Mouse (Mus musculus) liver, embryonic 15.5 days (tissue): ENCODE measurements around the gene Atg16l2. TPM values are rescaled to one million over a fixed set of nuclear protein-coding genes. Genes with fewer than 3 reads are reported as not detected.

ENCODE experiments used
- ATAC-seq: fragments of 200-750 bp; cut with Nextera tagmentation; 2 replicates; pipeline ENCODE4 v1.8.0; 2017; ENCODE audit warnings: moderate number of reproducible peaks, mild to moderate bottlenecking, moderate library complexity; ENCODE audit not compliant: insufficient read depth
- H3K27ac ChIP-seq: fragments of 300-500 bp; sonication (generic); replicated peaks from 2 replicates; pipeline ENCODE4 v1.5.1; 2015; ENCODE audit warnings: mild to moderate bottlenecking, inconsistent platforms
- H3K27me3 ChIP-seq: fragments of 300-500 bp; sonication (generic); 2 replicates; pipeline ENCODE4 v1.6.1; 2015; ENCODE audit warnings: mild to moderate bottlenecking, inconsistent platforms
- H3K36me3 ChIP-seq: fragments of 300-500 bp; sonication (generic); replicated peaks from 2 replicates; pipeline ENCODE4 v1.6.1; 2015; ENCODE audit warnings: moderate library complexity, mild to moderate bottlenecking, inconsistent platforms
- H3K4me1 ChIP-seq: fragments of 300-500 bp; sonication (generic); replicated peaks from 2 replicates; pipeline ENCODE4 v1.6.1; 2015; ENCODE audit warnings: inconsistent platforms
- H3K4me2 ChIP-seq: fragments of 300-500 bp; sonication (generic); 2 replicates; pipeline ENCODE4 v1.6.1; 2015; ENCODE audit warnings: moderate library complexity, mild to moderate bottlenecking, inconsistent platforms
- H3K4me3 ChIP-seq: fragments of 300-500 bp; sonication (generic); replicated peaks from 2 replicates; pipeline ENCODE4 v1.5.1; 2015; ENCODE audit warnings: mild to moderate bottlenecking, inconsistent platforms
- H3K9ac ChIP-seq: fragments of 300-500 bp; sonication (generic); 2 replicates; pipeline ENCODE4 v1.6.1; 2015; ENCODE audit warnings: moderate library complexity, mild to moderate bottlenecking, inconsistent platforms
- H3K9me3 ChIP-seq: fragments of 300-500 bp; sonication (generic); replicated peaks from 2 replicates; pipeline ENCODE4 v1.6.1; 2016; ENCODE audit warnings: inconsistent platforms
- WGBS: fragments of 180-500 bp; shearing (Covaris S2); methylation state at CpG from one replicate; pipeline ENCODE4 v1.1.7; 2015; ENCODE audit warnings: mixed read lengths; ENCODE audit not compliant: insufficient replicate concordance; 5-methylcytosine and 5-hydroxymethylcytosine counted together
- polyA plus RNA-seq: library from polyadenylated mRNA; unstranded; fragments of >200 nt; fragmentation: Nextera tagmentation; extraction: Ambion mirVana; gene quantifications from 2 replicates; pipeline ENCODE4 v1.2.1, GENCODE M21; 2015

The Atg16l2 gene
- polyA plus RNA-seq, 1 experiment from 2014 or later, result 5.2 TPM

- Histone ChIP-seq H3K9me3 (no peaks in the 10 kb centered on the region), H3K27ac (no peak overlapping the region), H3K4me1 (peaks cover 6% of the 10 kb centered on the region; the same call in 1 of the 2 replicates), H3K9ac (no peak overlapping the region), H3K36me3 (no peaks in the 10 kb centered on the region), H3K4me2 (no peak overlapping the region), H3K4me3 (no peak overlapping the region), H3K27me3 (no peaks in the 10 kb centered on the region)
- 37% methylated on average over 1 of the region's 1 CpGs for WGBS
- ATAC-seq, result no peak
Observed at GRCm38 (mm10) chr7:101229336-101229735, 72.7 kb downstream of the Atg16l2 start.

- no peak overlapping the region for H3K4me3 ChIP-seq
- no peaks in the 10 kb centered on the region for H3K4me1 ChIP-seq
- H3K4me2 ChIP-seq, result no peak overlapping the region
- no peak overlapping the region for H3K27ac ChIP-seq
- H3K9ac ChIP-seq, result no peak overlapping the region
- no peaks in the 10 kb centered on the region for H3K27me3 ChIP-seq
- no peaks in the 10 kb centered on the region for H3K36me3 ChIP-seq
- no peaks in the 10 kb centered on the region for H3K9me3 ChIP-seq
- 73% methylated on average over 2 of the region's 2 CpGs for WGBS
- ATAC-seq, result no peak
Observed at GRCm38 (mm10) chr7:101223501-101223900, 78.5 kb downstream of the Atg16l2 start.

GRCm38 (mm10) chr7:101216724-101217123 lies 85.3 kb downstream of the Atg16l2 start:
- H3K4me2 ChIP-seq, result no peak overlapping the region
- H3K4me1 ChIP-seq, result no peaks in the 10 kb centered on the region; the same call in 1 of the 2 replicates
- no peak overlapping the region for H3K9ac ChIP-seq
- 78% methylated on average over 2 of the region's 2 CpGs for whole genome bisulfite sequencing
- no peak for ATAC-seq
- no peaks in the 10 kb centered on the region for H3K36me3 ChIP-seq
- no peak overlapping the region for H3K27ac ChIP-seq
- no peaks in the 10 kb centered on the region for H3K27me3 ChIP-seq
- no peaks in the 10 kb centered on the region for H3K9me3 ChIP-seq
- no peak overlapping the region for H3K4me3 ChIP-seq

- 41% methylated on average over 3 of the region's 3 CpGs for WGBS
- H3K9me3 ChIP-seq, result no peaks in the 10 kb centered on the region
- ATAC-seq, result no peak
Observed at GRCm38 (mm10) chr7:101213515-101214263, 88.4 kb downstream of the Atg16l2 start.

More at GRCm38 (mm10) chr7:101213515-101214263, 88.4 kb downstream of the Atg16l2 start:
- Histone ChIP-seq H3K27me3 (no peaks in the 10 kb centered on the region), H3K36me3 (no peaks in the 10 kb centered on the region), H3K9ac (no peak overlapping the region), H3K4me2 (no peak overlapping the region), H3K4me3 (no peak overlapping the region), H3K4me1 (no peaks in the 10 kb centered on the region; the same call in 1 of the 2 replicates), H3K27ac (no peak overlapping the region)

Other genes starting within 250 kb of the Atg16l2 start
- gene Fchsd2, start 209.4 kb downstream of the Atg16l2 start, polyA plus RNA-seq, result 4.5 and 4.9 TPM in 2 replicates
- gene Stard10, start 14.8 kb upstream of the Atg16l2 start, polyA plus RNA-seq, result 122 and 143 TPM in 2 replicates
- gene Arap1, start 45.8 kb upstream of the Atg16l2 start, polyA plus RNA-seq, result 14.5 and 19.8 TPM in 2 replicates
- gene Gm45837, start 108.6 kb upstream of the Atg16l2 start, polyA plus RNA-seq, result 0.16 TPM in 1 of 2 replicates, not detected in the other
- 12.0 and 13.9 TPM in 2 replicates for gene Pde2a, start 119.4 kb upstream of the Atg16l2 start, polyA plus RNA-seq